ENCODE assay signal across 14 mouse cellular contexts in the genomic region with DNA sequence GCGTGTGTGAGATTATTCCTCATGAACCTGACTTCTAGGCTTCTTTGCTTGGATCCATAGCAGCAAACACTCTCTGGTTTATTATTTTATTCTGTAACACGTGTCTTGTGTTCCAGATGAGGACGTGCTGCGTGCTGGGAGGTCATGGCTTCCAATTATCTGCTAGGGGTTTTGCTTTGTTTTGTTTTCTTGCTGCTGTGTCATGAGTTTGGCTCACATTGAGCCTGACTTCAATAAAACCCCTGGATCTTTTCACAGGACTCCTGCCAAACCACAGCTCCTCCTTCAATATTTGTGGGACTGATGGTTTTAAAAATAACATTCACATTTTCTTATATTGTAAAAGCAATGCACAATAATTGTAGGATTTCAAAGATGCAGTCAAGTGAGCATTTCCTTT. TPM values are rescaled to one million over a fixed set of nuclear protein-coding genes. Genes with fewer than 3 reads are reported as not detected.
DNase-seq lines count a peak whose midpoint lies in the region; ATAC-seq and TF ChIP-seq lines count a peak whose summit lies in the region.
"Had no signal": no experiment of that assay in that cellular context is flagged by ENCODE, and none has a peak within 500 bp of the region (broad histone marks: within the 10 kb centered on the region; RNA-seq: fewer than 3 reads in every experiment).

No protein-coding gene starts in this region.

- DNase-seq in heart, adult 11 months = peak; percentile 96
- no peak for DNase-seq in heart, postnatal 25 days (ENCODE audit: low spot score)
- peak; percentile 6 for DNase-seq in lung, postnatal 0 days (ENCODE audit: low spot score)
- DNase-seq in lung, adult 2 months = no peak
- peak; percentile 25 for DNase-seq in gastrocnemius, adult 2 months
- DNase-seq in kidney, postnatal 25 days = peak; percentile 52 to 57
- DNase-seq in frontal cortex, postnatal 14 days (ENCODE audit: low spot score in 2 of 2) = no peak
- DNase-seq: thymus, postnatal 25 days had no signal

- intact Hi-C loops in heart, postnatal 25 days (cut with DNase I) = no loop called here
- intact Hi-C loops in gastrocnemius, adult 2 months (cut with DNase I) = no loop called here

- no peak overlapping the region for H3K4me3 ChIP-seq in lung, postnatal 0 days (ENCODE audit: low read depth, low read length)
- no peak overlapping the region for H3K4me3 ChIP-seq in lung, adult 2 months (replicated peaks; ENCODE audit: extremely low read depth, low read depth, low read length)
- H3K4me3 ChIP-seq in gastrocnemius, adult 2 months = no peak overlapping the region
- H3K4me3 ChIP-seq in liver, embryonic 12.5 days = no peak overlapping the region
- H3K4me3 ChIP-seq: left cerebral cortex, adult 2 months; neural tube, embryonic 12.5 days had no signal

- H3K9ac ChIP-seq in lung, postnatal 0 days (replicated peaks; ENCODE audit: low read depth) = no peak overlapping the region
- H3K9ac ChIP-seq in liver, embryonic 12.5 days = no peak overlapping the region
- H3K9ac ChIP-seq: neural tube, embryonic 12.5 days had no signal

- no peaks in the 10 kb centered on the region for H3K27me3 ChIP-seq in lung, postnatal 0 days (replicated peaks; ENCODE audit: insufficient read depth, low read length)
- no peaks in the 10 kb centered on the region for H3K27me3 ChIP-seq in liver, embryonic 12.5 days (replicated peaks)
- H3K27me3 ChIP-seq: neural tube, embryonic 12.5 days had no signal

- H3K4me2 ChIP-seq in lung, postnatal 0 days (replicated peaks; ENCODE audit: low read depth, low read length) = no peak overlapping the region
- H3K4me2 ChIP-seq in liver, embryonic 12.5 days = no peak overlapping the region
- H3K4me2 ChIP-seq: neural tube, embryonic 12.5 days had no signal

- H3K9me3 ChIP-seq in lung, postnatal 0 days (ENCODE audit: low read length) = no peaks in the 10 kb centered on the region
- 0 out of 2 replicates have a peak, but pooled peaks cover 3% of the 10 kb centered on the region for H3K9me3 ChIP-seq in liver, embryonic 12.5 days (replicated peaks)
- H3K9me3 ChIP-seq: neural tube, embryonic 12.5 days had no signal

- TF ChIP-seq POLR2A in lung, adult 2 months (IDR thresholded peaks at IDR 0.05; ENCODE audit: borderline replicate concordance, extremely low read depth, low read depth, low read length) = no peak

- H3K4me1 ChIP-seq in lung, postnatal 0 days (ENCODE audit: insufficient read depth, low read depth, low read length) = no peaks in the 10 kb centered on the region
- H3K4me1 ChIP-seq in lung, adult 2 months (ENCODE audit: control insufficient read depth, insufficient read depth, low read length) = no peaks in the 10 kb centered on the region
- H3K4me1 ChIP-seq in liver, embryonic 12.5 days = no peaks in the 10 kb centered on the region
- H3K4me1 ChIP-seq: neural tube, embryonic 12.5 days had no signal

- ATAC-seq in lung, postnatal 0 days = no peak
- ATAC-seq in liver, embryonic 12.5 days = no peak
- ATAC-seq: intestine, postnatal 0 days had no signal

- H3K27ac ChIP-seq in lung, postnatal 0 days (ENCODE audit: low read length) = no peak overlapping the region
- H3K27ac ChIP-seq in gastrocnemius, adult 2 months = peak overlapping the region; percentile 67
- H3K27ac ChIP-seq in liver, embryonic 12.5 days = no peak overlapping the region
- H3K27ac ChIP-seq: left cerebral cortex, adult 2 months; neural tube, embryonic 12.5 days had no signal

- WGBS in lung, postnatal 0 days = 51% methylated on average over 4 of the region's 4 CpGs
- WGBS in lung, adult 2 months = 62% methylated on average over 4 of the region's 4 CpGs
- WGBS in liver, embryonic 12.5 days (ENCODE audit: insufficient replicate concordance) = 54% methylated on average over 4 of the region's 4 CpGs

- no peak for TF ChIP-seq EP300 in lung, postnatal 0 days (IDR thresholded peaks at IDR 0.05)

- H3K36me3 ChIP-seq in lung, postnatal 0 days (ENCODE audit: insufficient read depth, low read length) = no peaks in the 10 kb centered on the region
- no peaks in the 10 kb centered on the region for H3K36me3 ChIP-seq in liver, embryonic 12.5 days
- H3K36me3 ChIP-seq: neural tube, embryonic 12.5 days had no signal

- no peak for TF ChIP-seq CTCF in lung, postnatal 0 days (IDR thresholded peaks at IDR 0.05)
- no peak for TF ChIP-seq CTCF in lung, adult 2 months (IDR thresholded peaks at IDR 0.05; ENCODE audit: insufficient read depth, low read length)
- TF ChIP-seq CTCF in gastrocnemius, adult 2 months (IDR thresholded peaks at IDR 0.05) = no peak

RNA-seq across cellular contexts. Expression of a gene that starts 16.6 kb away (rescaled TPM):
- total RNA-seq in heart, postnatal 25 days (2021) = 100 to 1,000 TPM; 355 to 379 TPM
- 1.3 and 2.4 TPM in 2 replicates for polyA plus RNA-seq in lung, postnatal 0 days (2015; fragmentation: Nextera tagmentation; extraction: Ambion mirVana)
- polyA plus RNA-seq in lung, adult 2 months (2012; rRNA removed) = 11.4 and 19.4 TPM in 2 replicates
- 10 to 100 TPM; 40.3 to 80.7 TPM for total RNA-seq in gastrocnemius, adult 2 months (2021)
- polyA plus RNA-seq in liver, embryonic 12.5 days (2016; fragmentation: Nextera tagmentation; extraction: Ambion mirVana) = 1.7 and 1.9 TPM in 2 replicates
- total RNA-seq: megakaryocyte-erythroid progenitor cell, adult 5-6 weeks; MEL had no signal

Comparison
In these comparisons a context has a peak if more than half of its experiments do, and no peak if none do; other contexts are left out.
1. DNase-seq: peak in heart, adult 11 months (single experiment), lung, postnatal 0 days (single experiment), gastrocnemius, adult 2 months (single experiment) and kidney, postnatal 25 days (2 of 2); none in heart, postnatal 25 days (single experiment), lung, adult 2 months (single experiment) and frontal cortex, postnatal 14 days (0 of 2).